Mouse (Mus musculus): Measurements from ENCODE around the gene Prrc2b.

Gene Prrc2b

GRCm38 (mm10) chr2:32160967-32161366 is 10.1 kb downstream of the Prrc2b start:
- DNase-seq (ENCODE audit: low spot score in 2 of 2) = peak in 1 of 2 experiments; percentile 22

- DNase-seq (ENCODE audit: low spot score in 2 of 2) = no peak
These were observed 11.2 kb downstream of the Prrc2b start for GRCm38 (mm10) chr2:32162102-32162501.

- no peak for DNase-seq (ENCODE audit: low spot score in 2 of 2)
These were observed 11.8 kb downstream of the Prrc2b start for GRCm38 (mm10) chr2:32162646-32163045.

- DNase-seq (ENCODE audit: low spot score in 2 of 2) = no peak
These were observed 12.2 kb downstream of the Prrc2b start for GRCm38 (mm10) chr2:32163057-32163456.

DNA sequence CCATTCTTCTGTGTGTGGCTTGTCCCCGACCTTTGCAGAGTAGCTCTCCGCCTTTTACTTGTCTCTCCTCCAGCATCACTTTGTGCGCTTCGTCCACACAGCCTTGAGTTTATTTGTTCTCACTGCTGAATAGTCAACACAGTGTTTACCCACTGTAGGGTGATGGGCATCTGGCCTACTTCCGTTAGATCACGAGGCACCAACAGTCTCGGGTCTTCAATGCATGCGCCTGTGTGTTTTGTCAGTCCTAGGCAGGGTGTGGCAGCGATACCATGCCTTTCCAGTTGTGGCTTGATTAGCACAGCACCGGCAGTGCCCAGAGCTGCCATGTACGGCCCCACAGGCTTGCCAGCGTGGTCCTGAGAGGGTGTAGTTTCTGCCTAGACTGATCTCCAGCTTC is 13.6 kb downstream of the Prrc2b start:
- DNase-seq (ENCODE audit: low spot score in 2 of 2) = no peak

- DNase-seq (ENCODE audit: low spot score in 2 of 2) = no peak
These were observed 14.3 kb downstream of the Prrc2b start for GRCm38 (mm10) chr2:32165040-32165800.

GRCm38 (mm10) chr2:32166581-32166980 is 15.7 kb downstream of the Prrc2b start:
- DNase-seq (ENCODE audit: low spot score in 2 of 2) = no peak

DNA sequence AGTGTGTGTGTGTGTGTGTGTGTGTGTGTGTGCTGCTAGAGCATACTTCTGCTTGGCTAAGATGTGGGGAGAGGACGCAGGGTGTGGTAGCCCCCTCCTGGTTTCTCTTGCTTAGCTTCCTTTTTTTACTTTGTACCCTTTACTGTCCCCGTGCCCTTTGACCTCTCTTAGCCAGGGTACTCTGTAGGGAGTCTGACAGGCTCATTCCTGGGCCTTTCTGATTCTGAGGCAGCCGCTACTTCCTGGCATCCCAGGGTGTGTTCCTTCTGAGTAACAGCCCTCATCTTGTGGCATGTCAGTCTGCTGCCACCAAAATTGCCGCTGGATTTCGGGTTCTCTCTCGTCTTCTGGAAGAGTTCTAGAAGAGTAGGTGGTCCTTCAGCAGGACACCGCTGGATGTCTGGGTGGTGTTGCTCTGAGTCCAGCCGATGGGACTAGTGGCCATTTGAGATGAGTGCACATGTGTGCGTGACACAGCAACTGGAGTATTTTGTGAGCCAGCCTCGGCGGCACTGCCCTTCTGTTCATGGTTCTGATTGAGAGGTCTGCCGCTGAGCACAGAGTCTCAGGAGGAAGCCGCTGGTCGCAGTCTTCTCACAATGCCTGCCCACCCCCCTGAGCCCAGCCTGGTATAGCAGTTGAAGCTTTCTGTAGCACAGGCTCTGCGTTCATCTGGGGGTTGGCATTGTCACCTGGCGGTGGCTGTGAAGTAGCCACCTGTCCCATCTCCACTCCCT is 16.3 kb downstream of the Prrc2b start:
- no peak for DNase-seq (ENCODE audit: low spot score in 2 of 2)

GRCm38 (mm10) chr2:32167819-32168218 is 16.9 kb downstream of the Prrc2b start:
- peak; percentile 83 to 88 for DNase-seq (ENCODE audit: low spot score in 2 of 2)

DNA sequence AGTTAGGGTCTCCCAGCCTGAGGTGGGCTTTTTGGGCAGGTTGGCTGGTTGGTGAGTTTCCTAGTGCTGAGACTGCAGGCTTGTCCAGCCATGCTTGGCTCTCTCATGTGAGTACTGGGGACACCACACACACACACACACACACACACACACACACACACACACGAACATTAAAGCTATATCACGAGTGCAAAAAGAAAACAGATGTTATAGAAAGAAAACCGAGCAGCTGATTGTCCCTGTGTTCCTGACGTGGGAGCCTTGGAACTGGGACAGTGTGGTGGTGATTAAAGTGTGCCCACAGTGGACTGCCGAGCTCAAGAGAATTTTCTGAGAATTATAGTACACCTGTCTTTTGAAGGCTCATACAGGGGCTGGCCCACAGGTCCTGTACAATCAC is 18.4 kb downstream of the Prrc2b start:
- no peak for DNase-seq (ENCODE audit: low spot score in 2 of 2)

DNA sequence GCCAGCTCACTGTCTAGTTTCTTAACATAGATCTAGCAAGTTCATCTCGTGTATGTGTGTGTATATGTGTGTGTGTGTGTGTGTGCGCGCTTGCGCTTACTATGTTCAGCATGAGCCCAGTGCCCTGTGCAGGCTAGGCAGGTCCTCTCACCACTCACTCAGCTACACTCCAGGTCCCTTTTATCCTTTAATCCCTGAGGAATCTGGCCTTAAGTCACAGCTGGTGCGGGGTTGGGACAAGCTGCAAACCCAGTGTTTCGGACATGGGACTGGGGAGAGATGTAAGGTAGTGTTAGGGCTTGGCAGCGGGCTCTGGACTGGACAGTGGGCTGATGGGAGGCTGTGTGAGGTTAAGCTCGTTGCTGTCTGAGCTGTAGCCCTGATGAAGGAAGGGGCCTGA is 19.1 kb downstream of the Prrc2b start:
- DNase-seq (ENCODE audit: low spot score in 2 of 2) = no peak

GRCm38 (mm10) chr2:32171658-32172433 is 21.0 kb downstream of the Prrc2b start:
- peak in 1 of 2 experiments; percentile 46 for DNase-seq (ENCODE audit: low spot score in 2 of 2)

DNA sequence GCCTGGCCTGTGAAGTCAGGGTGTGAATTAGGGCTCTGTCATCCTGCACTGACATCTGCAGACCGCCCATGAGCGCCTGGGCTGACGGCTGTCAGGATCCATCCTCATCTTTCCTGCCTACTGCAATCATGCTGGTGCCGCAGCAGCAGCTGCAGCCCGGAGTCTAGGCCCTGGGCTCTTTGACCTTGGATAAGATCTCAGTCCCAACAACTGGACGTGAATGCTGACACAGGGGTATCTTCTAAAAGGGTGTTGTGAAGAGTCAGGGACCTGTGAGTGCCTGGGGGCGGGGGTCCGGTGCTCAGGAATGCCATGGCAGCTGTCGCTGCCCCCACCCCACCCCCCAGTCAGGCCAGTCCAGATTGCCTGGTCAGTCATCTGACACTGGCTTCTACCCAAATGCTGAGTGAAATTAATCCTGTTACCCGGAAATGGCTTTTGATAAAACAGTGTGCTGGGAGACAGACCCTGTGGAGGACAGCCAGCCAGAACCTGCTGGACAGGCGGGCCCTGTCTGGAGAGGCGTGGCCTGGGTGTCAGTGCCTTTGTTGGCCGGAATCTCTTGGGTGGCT is 23.4 kb downstream of the Prrc2b start:
- DNase-seq (ENCODE audit: low spot score in 2 of 2) = peak in 1 of 2 experiments; percentile 67

DNA sequence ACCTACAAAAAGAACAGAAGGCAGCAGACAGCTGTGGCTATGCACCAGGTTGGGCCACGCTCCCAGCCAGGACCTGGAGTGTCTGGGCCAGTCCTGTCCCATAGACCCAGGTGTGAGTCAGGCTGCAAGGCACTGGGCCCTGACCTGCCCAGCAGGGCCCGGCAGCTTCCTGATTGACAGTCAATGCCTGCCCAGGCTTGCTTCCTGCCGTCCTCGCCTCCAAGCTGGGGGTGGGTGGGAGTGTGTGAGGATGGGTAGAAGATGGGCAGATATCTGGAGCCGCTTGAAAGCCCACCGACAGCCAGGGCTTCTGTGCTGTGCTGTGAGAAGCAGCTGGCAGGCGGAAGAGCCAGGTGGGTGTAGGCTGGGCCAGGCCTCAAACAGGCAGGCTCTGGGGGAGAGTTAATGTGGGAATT is 24.2 kb downstream of the Prrc2b start:
- DNase-seq (ENCODE audit: low spot score in 2 of 2) = peak; percentile 77 to 84

GRCm38 (mm10) chr2:32175508-32175907 is 24.6 kb downstream of the Prrc2b start:
- DNase-seq (ENCODE audit: low spot score in 2 of 2) = peak in 1 of 2 experiments; percentile 39

- no peak for DNase-seq (ENCODE audit: low spot score in 2 of 2)
These were observed 26.0 kb downstream of the Prrc2b start for GRCm38 (mm10) chr2:32176848-32177247.

GRCm38 (mm10) chr2:32177397-32178060 is 26.6 kb downstream of the Prrc2b start:
- DNase-seq (ENCODE audit: low spot score in 2 of 2) = no peak

DNA sequence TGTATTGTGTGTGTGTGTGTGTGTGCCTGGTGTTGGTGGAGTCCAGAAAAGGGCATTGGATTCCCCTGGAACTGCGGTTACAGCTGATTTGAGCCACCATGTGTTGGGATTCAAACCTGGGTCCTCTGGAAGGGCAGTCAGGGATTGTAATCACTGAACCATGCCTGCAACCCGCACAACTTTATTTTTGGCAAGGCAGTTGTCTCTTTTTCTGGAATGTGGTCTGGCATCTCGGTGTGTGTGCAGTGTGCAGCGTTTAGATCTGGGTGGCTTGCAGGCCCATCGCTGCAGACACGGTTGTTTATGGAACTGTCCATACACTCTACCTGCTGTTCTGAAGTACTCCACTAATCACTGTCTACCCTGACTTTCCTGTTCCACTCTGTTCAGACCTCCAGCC is 28.5 kb downstream of the Prrc2b start:
- no peak for DNase-seq (ENCODE audit: low spot score in 2 of 2)

GRCm38 (mm10) chr2:32180127-32180526 is 29.2 kb downstream of the Prrc2b start:
- DNase-seq (ENCODE audit: low spot score in 2 of 2) = no peak

- DNase-seq (ENCODE audit: low spot score in 2 of 2) = no peak
These were observed 30.5 kb downstream of the Prrc2b start for GRCm38 (mm10) chr2:32181364-32181763.

DNA sequence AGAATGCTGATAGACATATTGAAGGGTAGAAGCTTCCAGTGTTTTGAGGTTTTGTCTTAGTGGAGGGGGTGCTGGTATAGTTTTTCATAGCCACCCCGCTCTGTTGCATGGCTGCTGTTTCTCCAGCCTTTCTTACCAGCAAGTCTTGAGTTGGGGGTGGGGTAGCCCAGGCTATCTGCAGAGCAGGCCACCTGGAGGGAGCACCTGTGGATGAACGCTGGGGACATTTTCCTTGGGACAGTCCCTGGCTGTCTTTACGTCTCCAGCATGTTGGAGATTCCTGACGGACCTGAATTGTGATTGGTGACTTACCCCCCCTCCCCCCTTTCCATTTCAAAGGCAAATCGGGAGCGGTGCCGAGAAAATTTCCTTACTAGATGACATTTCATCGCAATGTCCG is 31.2 kb downstream of the Prrc2b start:
- DNase-seq (ENCODE audit: low spot score in 2 of 2) = no peak
